Mouse (Mus musculus) midbrain, postnatal 0 days (tissue): Measurements from ENCODE around the gene Lrrc8c. TPM values are rescaled to one million over a fixed set of nuclear protein-coding genes. Genes with fewer than 3 reads are reported as not detected.

Experiments
- ATAC-seq: fragments of 200-750 bp; cut with Nextera tagmentation; 2 replicates; pipeline ENCODE4 v1.8.0; 2017; ENCODE audit warnings: moderate number of reproducible peaks, mild to moderate bottlenecking, moderate TSS enrichment, moderate library complexity; ENCODE audit not compliant: low FRiP score
- DNase-seq: peaks from one replicate; pipeline ENCODE4 v3.0.0-alpha.2; 2015; ENCODE audit warnings: low spot score
- H3K27ac ChIP-seq: fragments of 300-500 bp; sonication (generic); 2 replicates; pipeline ENCODE4 v1.5.1; 2014; ENCODE audit warnings: low read depth, mild to moderate bottlenecking, low read length, mixed read lengths
- H3K27me3 ChIP-seq: fragments of 300-500 bp; sonication (generic); 2 replicates; pipeline ENCODE4 v1.6.1; 2014; ENCODE audit warnings: low read length, control low read depth, mixed read lengths; ENCODE audit not compliant: insufficient read depth
- H3K36me3 ChIP-seq: fragments of 300-500 bp; sonication (generic); 2 replicates; pipeline ENCODE4 v1.6.1; 2014; ENCODE audit warnings: low read length, control low read depth, mixed read lengths; ENCODE audit not compliant: insufficient read depth
- H3K4me1 ChIP-seq: fragments of 300-500 bp; sonication (generic); 2 replicates; pipeline ENCODE4 v1.6.1; 2014; ENCODE audit warnings: mild to moderate bottlenecking, control low read depth, antibody characterized with exemption, low read length, mixed read lengths; ENCODE audit not compliant: insufficient read depth
- H3K4me2 ChIP-seq: fragments of 300-500 bp; sonication (generic); 2 replicates; pipeline ENCODE4 v1.6.1; 2014; ENCODE audit warnings: low read depth, mild to moderate bottlenecking, low read length, mixed read lengths; ENCODE audit not compliant: poor library complexity, severe bottlenecking
- H3K4me3 ChIP-seq: fragments of 300-500 bp; sonication (generic); 2 replicates; pipeline ENCODE4 v1.5.1; 2014; ENCODE audit warnings: low read depth, mild to moderate bottlenecking, low read length, moderate library complexity
- H3K9ac ChIP-seq: fragments of 300-500 bp; sonication (generic); replicated peaks from 2 replicates; pipeline ENCODE4 v1.6.1; 2014; ENCODE audit warnings: mild to moderate bottlenecking, low read length, moderate library complexity, mixed read lengths; ENCODE audit not compliant: poor library complexity, severe bottlenecking
- H3K9me3 ChIP-seq: fragments of 300-500 bp; sonication (generic); 2 replicates; pipeline ENCODE4 v1.6.1; 2016; ENCODE audit warnings: low read length, control low read depth
- CTCF ChIP-seq: IDR thresholded peaks from 2 replicates; pipeline ENCODE4 v1.5.1; 2016; ENCODE audit warnings: antibody characterized with exemption, mild to moderate bottlenecking
- WGBS: fragments of 180-500 bp; shearing (Covaris S2); extraction: QIAGEN DNeasy Blood & Tissue Kit; methylation state at CpG from one replicate; pipeline ENCODE4 v1.1.7; 2014; 5-methylcytosine and 5-hydroxymethylcytosine counted together
- polyA plus RNA-seq: library from polyadenylated mRNA; unstranded; fragments of >200 nt; fragmentation: Nextera tagmentation; extraction: Ambion mirVana; gene quantifications from 2 replicates; pipeline ENCODE4 v1.2.1, GENCODE M21; 2015
- total RNA-seq: library from RNA; depleted of rRNA; stranded (reverse); fragments of >200 nt; gene quantifications from 2 replicates; pipeline ENCODE4 v1.2.3, GENCODE M21; 2014

Lrrc8c gene
- total and polyA plus RNA-seq, 2 experiments from 2014 or later: 11.6 to 14.7 TPM

DNA sequence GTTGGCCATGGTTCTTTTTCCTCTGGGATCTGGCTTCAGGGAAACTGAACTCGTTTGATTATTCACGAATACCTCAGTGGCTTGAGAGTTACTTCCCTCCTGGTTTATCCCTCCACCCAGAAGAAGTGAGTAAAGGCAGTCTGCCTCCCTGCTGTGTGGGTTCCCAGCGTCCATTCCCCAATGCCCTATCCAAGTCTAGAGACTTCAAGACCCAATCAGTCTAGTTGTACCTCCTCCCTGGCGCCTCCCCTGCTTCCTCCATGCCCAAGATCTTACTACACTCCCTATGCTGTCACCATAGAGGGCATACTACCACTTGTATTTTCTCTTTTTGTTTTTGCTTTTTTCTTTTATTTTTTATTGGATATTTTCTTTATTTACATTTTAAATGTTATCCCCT lies 80.1 kb downstream of the Lrrc8c start:
- 55% methylated on average over 4 of the region's 4 CpGs for WGBS
- Histone ChIP-seq H3K36me3 (no peaks in the 10 kb centered on the region), H3K27me3 (no peaks in the 10 kb centered on the region), H3K4me1 (no peaks in the 10 kb centered on the region), H3K4me2 (no peak overlapping the region), H3K9ac (no peak overlapping the region), H3K9me3 (no peaks in the 10 kb centered on the region), H3K27ac (no peak overlapping the region), H3K4me3 (no peak overlapping the region)
- TF ChIP-seq CTCF: no peak
- ATAC-seq (no peak), DNase-seq (no peak)

GRCm38 (mm10) chr5:105600998-105601397 lies 81.8 kb downstream of the Lrrc8c start:
- Histone ChIP-seq H3K4me2 (no peak overlapping the region), H3K4me1 (no peaks in the 10 kb centered on the region), H3K4me3 (no peak overlapping the region), H3K27ac (no peak overlapping the region), H3K36me3 (no peaks in the 10 kb centered on the region), H3K9ac (no peak overlapping the region), H3K9me3 (no peaks in the 10 kb centered on the region), H3K27me3 (no peaks in the 10 kb centered on the region)
- 80% methylated on average over 5 of the region's 5 CpGs for WGBS
- DNase-seq (no peak), ATAC-seq (no peak)
- no peak for TF ChIP-seq CTCF

GRCm38 (mm10) chr5:105602585-105602984 lies 83.4 kb downstream of the Lrrc8c start:
- no peak overlapping the region for H3K27ac ChIP-seq
- WGBS: 65% methylated on average over 9 of the region's 9 CpGs
- H3K4me3 ChIP-seq: no peak overlapping the region
- DNase-seq (no peak), ATAC-seq (no peak)
- H3K27me3 ChIP-seq: no peaks in the 10 kb centered on the region
- no peak for TF ChIP-seq CTCF
- no peak overlapping the region for H3K4me2 ChIP-seq
- no peaks in the 10 kb centered on the region for H3K4me1 ChIP-seq
- no peaks in the 10 kb centered on the region for H3K9me3 ChIP-seq
- no peak overlapping the region for H3K9ac ChIP-seq
- peaks cover 11% of the 10 kb centered on the region for H3K36me3 ChIP-seq

GRCm38 (mm10) chr5:105605736-105606135 lies 86.5 kb downstream of the Lrrc8c start:
- DNase-seq (no peak), ATAC-seq (no peak)
- Histone ChIP-seq H3K4me2 (no peak overlapping the region), H3K36me3 (peaks cover 14% of the 10 kb centered on the region), H3K4me3 (no peak overlapping the region), H3K9ac (no peak overlapping the region), H3K4me1 (no peaks in the 10 kb centered on the region), H3K9me3 (no peaks in the 10 kb centered on the region), H3K27me3 (no peaks in the 10 kb centered on the region), H3K27ac (no peak overlapping the region)
- 58% methylated on average over 9 of the region's 9 CpGs for WGBS
- no peak for TF ChIP-seq CTCF

DNA sequence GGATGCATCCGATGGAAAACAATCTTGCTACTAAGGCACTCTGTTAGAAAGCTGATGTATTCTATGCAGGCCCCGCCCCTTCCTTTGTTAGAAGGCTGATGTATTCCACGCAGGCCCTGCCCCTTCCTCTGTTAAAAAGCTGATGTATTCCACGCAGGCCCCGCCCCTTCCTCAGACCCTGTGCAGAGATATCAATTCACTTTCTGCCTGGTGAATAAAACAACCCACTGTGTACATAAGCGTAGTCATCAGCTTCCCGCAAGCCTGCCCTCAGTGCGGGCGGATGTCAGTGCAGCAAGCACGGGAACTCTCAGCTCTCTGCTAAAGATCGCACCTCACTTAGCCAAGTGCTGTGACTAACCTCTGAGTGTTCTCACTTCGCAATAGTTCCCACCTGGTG lies 90.5 kb downstream of the Lrrc8c start:
- DNase-seq: no peak
- Histone ChIP-seq H3K4me3 (no peak overlapping the region), H3K4me1 (no peaks in the 10 kb centered on the region), H3K4me2 (no peak overlapping the region), H3K27ac (no peak overlapping the region), H3K9me3 (no peaks in the 10 kb centered on the region), H3K36me3 (peaks cover 14% of the 10 kb centered on the region), H3K27me3 (no peaks in the 10 kb centered on the region), H3K9ac (no peak overlapping the region)
- 83% methylated on average over 12 of the region's 12 CpGs for WGBS
- no peak for ATAC-seq
- TF ChIP-seq CTCF: no peak

DNA sequence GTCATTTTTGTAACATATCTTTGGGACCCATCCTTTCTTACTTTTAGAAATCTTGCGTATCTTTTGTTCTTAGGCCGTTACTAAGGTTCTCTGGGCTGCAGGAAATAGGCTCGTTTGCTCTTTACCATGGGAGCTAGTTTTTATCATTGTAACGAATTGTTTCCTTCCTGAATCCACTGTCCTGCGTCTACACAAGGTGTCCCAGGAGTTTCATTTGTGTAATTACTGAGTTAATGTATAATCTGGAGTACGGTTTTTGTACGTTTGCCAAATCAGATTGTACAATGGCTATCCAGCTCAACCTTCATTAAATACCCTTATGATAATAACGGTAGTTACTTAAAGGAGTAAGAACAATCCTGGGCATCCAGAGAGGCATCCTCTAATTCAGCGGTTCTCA lies 93.8 kb downstream of the Lrrc8c start:
- no peak overlapping the region for H3K4me2 ChIP-seq
- H3K27ac ChIP-seq: no peak overlapping the region
- ATAC-seq (no peak), DNase-seq (no peak)
- peaks cover 2% of the 10 kb centered on the region for H3K36me3 ChIP-seq
- no peaks in the 10 kb centered on the region for H3K4me1 ChIP-seq
- no peaks in the 10 kb centered on the region for H3K9me3 ChIP-seq
- no peaks in the 10 kb centered on the region for H3K27me3 ChIP-seq
- 86% methylated on average over 9 of the region's 9 CpGs for WGBS
- no peak overlapping the region for H3K9ac ChIP-seq
- TF ChIP-seq CTCF: no peak
- no peak overlapping the region for H3K4me3 ChIP-seq
